Mouse (Mus musculus): Measurements from ENCODE around the gene Dock9. TPM values are rescaled to one million over a fixed set of nuclear protein-coding genes. Genes with fewer than 3 reads are reported as not detected.

Gene Dock9
- polyA plus RNA-seq, 1 experiment from 2014 or later = 6.0 TPM

DNA sequence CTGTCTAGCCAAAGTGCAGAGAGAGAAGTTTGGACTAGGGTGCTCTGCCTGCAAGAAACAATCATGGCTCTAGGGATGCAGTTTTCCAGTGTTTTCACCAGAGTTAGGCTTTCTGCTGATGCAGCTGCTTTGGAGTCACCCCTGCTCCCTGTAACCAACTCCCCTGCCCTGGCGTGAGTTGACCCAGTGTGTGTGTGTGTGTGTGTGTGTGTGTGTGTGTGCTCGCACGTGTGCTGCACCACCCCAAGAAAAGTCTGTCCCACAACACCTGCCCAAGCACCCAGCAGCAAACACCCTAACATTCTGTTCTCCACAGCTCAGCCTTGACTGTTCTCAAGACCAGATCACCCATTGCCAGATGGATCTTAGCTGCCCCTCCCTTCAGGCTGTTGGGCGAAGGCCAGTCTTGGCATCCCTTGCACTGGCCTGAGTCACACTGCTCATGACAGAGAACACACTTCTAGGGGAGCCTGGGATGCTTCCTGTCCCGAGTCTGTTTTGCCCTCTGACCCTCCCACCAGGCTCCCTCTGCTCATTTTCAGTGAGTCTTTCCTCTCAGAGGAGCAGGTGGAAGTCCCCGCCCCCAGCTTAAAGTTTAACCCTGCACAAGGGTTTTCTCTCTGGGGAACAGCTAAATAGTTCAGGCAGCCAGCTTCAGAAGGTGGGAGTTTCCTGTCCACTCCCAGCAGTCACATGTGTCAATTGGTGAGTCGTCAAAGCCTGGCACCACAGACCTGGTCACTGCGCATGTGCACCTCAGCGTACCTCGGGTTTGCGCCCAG, 26.9 kb upstream of the Dock9 start:
- H3K36me3 ChIP-seq (ENCODE audit: control insufficient read depth, insufficient read depth, low read length) = no peaks in the 10 kb centered on the region
- no peak overlapping the region for H3K4me2 ChIP-seq (replicated peaks; ENCODE audit: low read depth, low read length)
- no peaks in the 10 kb centered on the region for H3K4me1 ChIP-seq (replicated peaks; ENCODE audit: control insufficient read depth, insufficient read depth, low read length)
- DNase-seq (ENCODE audit: low spot score) (no peak), ATAC-seq (ENCODE audit: low FRiP score) (no peak)
- H3K27ac ChIP-seq (ENCODE audit: low read depth, low read length) = no peak overlapping the region
- 70% methylated on average over 11 of the region's 11 CpGs for WGBS
- H3K4me3 ChIP-seq (ENCODE audit: low read depth, low read length) = no peak overlapping the region
- no peaks in the 10 kb centered on the region for H3K27me3 ChIP-seq (ENCODE audit: control insufficient read depth, insufficient read depth, low read length)
- no peak overlapping the region for H3K9ac ChIP-seq (ENCODE audit: low read depth, low read length)
- H3K9me3 ChIP-seq (ENCODE audit: control insufficient read depth, low read length) = no peaks in the 10 kb centered on the region

DNA sequence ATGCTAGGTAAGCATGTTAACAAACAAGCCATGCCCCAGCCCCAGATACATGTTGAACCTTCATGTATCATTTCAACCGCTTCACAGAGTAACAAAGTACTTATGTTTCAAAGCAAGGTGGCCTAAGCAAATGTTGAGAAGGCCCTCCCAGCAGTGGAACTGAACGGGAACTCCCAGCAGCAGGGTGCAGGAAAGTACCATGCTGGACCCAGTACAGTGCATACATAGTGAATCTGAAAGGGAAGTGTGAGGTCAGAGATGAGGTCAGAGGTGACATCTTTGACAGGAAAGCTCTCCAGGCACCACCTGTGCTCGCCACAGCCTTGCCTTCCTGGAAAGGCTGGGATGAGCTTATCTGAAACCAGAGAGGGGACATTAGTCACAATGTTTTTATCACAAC, 25.4 kb upstream of the Dock9 start:
- H3K4me3 ChIP-seq (ENCODE audit: low read depth, low read length) = no peak overlapping the region
- no peaks in the 10 kb centered on the region for H3K4me1 ChIP-seq (replicated peaks; ENCODE audit: control insufficient read depth, insufficient read depth, low read length)
- no peaks in the 10 kb centered on the region for H3K27me3 ChIP-seq (ENCODE audit: control insufficient read depth, insufficient read depth, low read length)
- no peaks in the 10 kb centered on the region for H3K9me3 ChIP-seq (ENCODE audit: control insufficient read depth, low read length)
- no peak for ATAC-seq (ENCODE audit: low FRiP score)
- WGBS = 71% methylated on average over 3 of the region's 3 CpGs
- H3K4me2 ChIP-seq (replicated peaks; ENCODE audit: low read depth, low read length) = no peak overlapping the region
- H3K9ac ChIP-seq (ENCODE audit: low read depth, low read length) = no peak overlapping the region
- no peaks in the 10 kb centered on the region for H3K36me3 ChIP-seq (ENCODE audit: control insufficient read depth, insufficient read depth, low read length)
- DNase-seq (ENCODE audit: low spot score) = no peak
- H3K27ac ChIP-seq (ENCODE audit: low read depth, low read length) = no peak overlapping the region

DNA sequence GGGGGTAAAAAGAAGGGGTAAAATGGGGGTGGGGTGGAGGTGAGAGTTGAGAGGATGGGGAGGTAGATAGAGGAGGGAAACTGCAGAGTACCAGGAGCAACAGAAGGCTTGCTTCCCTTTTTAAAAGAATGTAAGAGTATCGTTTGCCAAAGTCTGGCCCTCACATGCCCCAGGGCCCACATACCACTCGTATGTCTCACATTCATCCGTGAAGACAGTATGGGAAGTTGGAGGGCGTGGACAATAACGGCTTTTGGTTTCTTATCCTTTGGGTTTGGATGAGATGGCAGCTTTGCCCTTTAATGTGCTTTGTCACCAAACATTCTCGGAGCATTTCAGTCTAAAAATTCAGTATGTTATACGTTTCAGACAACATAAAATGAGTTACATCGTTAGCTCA, 24.9 kb upstream of the Dock9 start:
- H3K27me3 ChIP-seq (ENCODE audit: control insufficient read depth, insufficient read depth, low read length) = no peaks in the 10 kb centered on the region
- no peak overlapping the region for H3K27ac ChIP-seq (ENCODE audit: low read depth, low read length)
- H3K36me3 ChIP-seq (ENCODE audit: control insufficient read depth, insufficient read depth, low read length) = no peaks in the 10 kb centered on the region
- H3K4me2 ChIP-seq (replicated peaks; ENCODE audit: low read depth, low read length) = no peak overlapping the region
- DNase-seq (ENCODE audit: low spot score) (no peak), ATAC-seq (ENCODE audit: low FRiP score) (no peak)
- H3K9ac ChIP-seq (ENCODE audit: low read depth, low read length) = no peak overlapping the region
- H3K4me1 ChIP-seq (replicated peaks; ENCODE audit: control insufficient read depth, insufficient read depth, low read length) = no peaks in the 10 kb centered on the region
- no peak overlapping the region for H3K4me3 ChIP-seq (ENCODE audit: low read depth, low read length)
- no peaks in the 10 kb centered on the region for H3K9me3 ChIP-seq (ENCODE audit: control insufficient read depth, low read length)
- WGBS = 90% methylated on average over 8 of the region's 8 CpGs

DNA sequence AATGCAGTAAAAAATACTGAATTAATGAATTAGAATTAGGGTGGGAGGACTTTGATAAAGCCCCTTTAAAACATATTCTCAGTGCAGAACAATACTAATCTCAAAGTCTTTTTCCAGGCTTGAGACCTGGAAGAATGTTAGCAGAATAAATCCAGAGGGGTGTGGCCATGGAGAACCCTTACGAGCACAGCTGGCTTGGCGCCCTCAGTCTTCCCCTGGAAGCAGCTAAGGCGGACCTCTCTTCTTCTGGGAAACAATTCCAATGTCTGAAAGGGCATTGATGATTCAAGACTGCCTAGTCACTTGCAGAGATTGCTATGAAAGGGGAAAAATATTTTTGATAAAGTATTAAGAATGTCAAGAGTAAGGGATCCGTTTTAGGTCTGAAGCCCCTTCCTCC, 9.2 kb upstream of the Dock9 start:
- ATAC-seq (ENCODE audit: low FRiP score) (no peak), DNase-seq (ENCODE audit: low spot score) (no peak)
- WGBS = 74% methylated on average over 4 of the region's 4 CpGs
- H3K36me3 ChIP-seq (ENCODE audit: control insufficient read depth, insufficient read depth, low read length) = no peaks in the 10 kb centered on the region
- H3K4me1 ChIP-seq (replicated peaks; ENCODE audit: control insufficient read depth, insufficient read depth, low read length) = no peaks in the 10 kb centered on the region
- no peak overlapping the region for H3K4me2 ChIP-seq (replicated peaks; ENCODE audit: low read depth, low read length)
- H3K9ac ChIP-seq (ENCODE audit: low read depth, low read length) = no peak overlapping the region
- H3K27ac ChIP-seq (ENCODE audit: low read depth, low read length) = no peak overlapping the region
- H3K27me3 ChIP-seq (ENCODE audit: control insufficient read depth, insufficient read depth, low read length) = no peaks in the 10 kb centered on the region
- H3K9me3 ChIP-seq (ENCODE audit: control insufficient read depth, low read length) = no peaks in the 10 kb centered on the region
- no peak overlapping the region for H3K4me3 ChIP-seq (ENCODE audit: low read depth, low read length)

DNA sequence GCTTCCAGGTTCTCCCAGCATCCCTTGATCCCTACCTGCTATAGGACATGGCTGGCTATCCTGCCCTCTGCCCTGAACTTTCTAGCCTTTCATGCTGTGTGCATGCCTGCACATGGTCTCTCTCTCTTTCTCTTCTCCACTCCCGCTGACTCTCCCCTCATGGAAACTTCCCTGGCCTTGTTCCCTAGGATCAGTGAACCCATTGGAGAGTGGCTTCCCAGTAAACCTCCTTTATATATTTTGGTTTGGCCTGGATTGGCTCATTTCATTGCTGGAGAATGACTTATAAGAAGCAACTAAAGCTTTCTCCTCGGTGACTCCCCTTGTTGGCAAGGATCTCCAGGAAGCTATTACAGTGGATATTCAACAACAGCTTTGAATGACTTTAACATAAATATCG, 8.7 kb upstream of the Dock9 start:
- no peaks in the 10 kb centered on the region for H3K9me3 ChIP-seq (ENCODE audit: control insufficient read depth, low read length)
- no peak overlapping the region for H3K4me2 ChIP-seq (replicated peaks; ENCODE audit: low read depth, low read length)
- H3K4me1 ChIP-seq (replicated peaks; ENCODE audit: control insufficient read depth, insufficient read depth, low read length) = no peaks in the 10 kb centered on the region
- no peak for DNase-seq (ENCODE audit: low spot score)
- H3K27me3 ChIP-seq (ENCODE audit: control insufficient read depth, insufficient read depth, low read length) = no peaks in the 10 kb centered on the region
- no peak overlapping the region for H3K27ac ChIP-seq (ENCODE audit: low read depth, low read length)
- H3K36me3 ChIP-seq (ENCODE audit: control insufficient read depth, insufficient read depth, low read length) = no peaks in the 10 kb centered on the region
- H3K9ac ChIP-seq (ENCODE audit: low read depth, low read length) = no peak overlapping the region
- H3K4me3 ChIP-seq (ENCODE audit: low read depth, low read length) = no peak overlapping the region
- 80% methylated on average over 3 of the region's 3 CpGs for WGBS
- no peak for ATAC-seq (ENCODE audit: low FRiP score)

DNA sequence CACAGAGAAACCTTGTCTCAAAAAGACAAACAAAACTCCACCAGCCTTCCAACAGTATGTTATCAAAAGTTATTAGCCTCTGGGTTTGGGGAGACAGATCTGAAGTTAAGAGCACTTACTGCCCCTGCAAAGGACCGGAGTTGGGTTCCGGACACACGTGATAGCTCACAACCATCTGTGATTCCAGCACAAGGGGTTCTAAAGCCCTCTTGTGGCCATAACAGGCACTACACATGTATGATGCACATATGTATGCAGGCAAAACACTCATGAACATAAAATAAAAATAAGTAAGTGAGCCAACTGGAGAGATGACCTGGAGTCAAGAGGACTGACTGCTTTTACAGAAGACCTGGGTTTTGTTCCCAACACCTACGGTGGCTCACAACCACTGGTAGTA, 6.8 kb upstream of the Dock9 start:
- DNase-seq (ENCODE audit: low spot score) (peak; percentile 23), ATAC-seq (ENCODE audit: low FRiP score) (no peak)
- Histone ChIP-seq H3K4me1 (replicated peaks; ENCODE audit: control insufficient read depth, insufficient read depth, low read length) (no peaks in the 10 kb centered on the region), H3K4me3 (ENCODE audit: low read depth, low read length) (no peak overlapping the region), H3K4me2 (replicated peaks; ENCODE audit: low read depth, low read length) (no peak overlapping the region), H3K36me3 (ENCODE audit: control insufficient read depth, insufficient read depth, low read length) (no peaks in the 10 kb centered on the region), H3K27ac (ENCODE audit: low read depth, low read length) (no peak overlapping the region), H3K27me3 (ENCODE audit: control insufficient read depth, insufficient read depth, low read length) (no peaks in the 10 kb centered on the region), H3K9ac (ENCODE audit: low read depth, low read length) (no peak overlapping the region), H3K9me3 (ENCODE audit: control insufficient read depth, low read length) (no peaks in the 10 kb centered on the region)
- 86% methylated on average over 4 of the region's 4 CpGs for whole genome bisulfite sequencing

DNA sequence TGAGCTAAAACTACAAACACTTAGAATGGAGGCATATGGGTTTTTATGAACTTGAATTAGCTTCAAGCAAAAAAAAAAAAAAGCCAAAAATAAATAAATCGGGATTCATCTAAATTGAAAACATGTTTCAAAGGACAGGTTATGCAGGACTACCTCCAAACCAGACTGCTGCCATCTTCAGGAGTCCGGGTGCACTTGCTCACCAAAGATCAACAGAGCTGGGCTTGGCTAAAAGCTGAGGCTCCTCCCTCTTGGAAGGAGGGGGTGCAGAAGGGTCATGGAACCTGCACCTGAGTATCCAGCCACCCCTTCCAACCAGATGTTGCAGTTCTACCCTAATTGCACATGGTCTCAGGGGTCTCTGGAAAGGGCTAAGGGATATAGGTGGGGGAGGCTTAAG, 3.3 kb upstream of the Dock9 start:
- WGBS = 31% methylated on average over 2 of the region's 2 CpGs
- DNase-seq (ENCODE audit: low spot score) (no peak), ATAC-seq (ENCODE audit: low FRiP score) (no peak)
- Histone ChIP-seq H3K27ac (ENCODE audit: low read depth, low read length) (no peak overlapping the region), H3K9ac (ENCODE audit: low read depth, low read length) (no peak overlapping the region), H3K4me2 (replicated peaks; ENCODE audit: low read depth, low read length) (no peak overlapping the region), H3K9me3 (ENCODE audit: control insufficient read depth, low read length) (no peaks in the 10 kb centered on the region), H3K4me1 (replicated peaks; ENCODE audit: control insufficient read depth, insufficient read depth, low read length) (no peaks in the 10 kb centered on the region), H3K27me3 (ENCODE audit: control insufficient read depth, insufficient read depth, low read length) (peaks cover 13% of the 10 kb centered on the region; the same call in 1 of the 2 replicates), H3K36me3 (ENCODE audit: control insufficient read depth, insufficient read depth, low read length) (no peaks in the 10 kb centered on the region), H3K4me3 (ENCODE audit: low read depth, low read length) (no peak overlapping the region)

DNA sequence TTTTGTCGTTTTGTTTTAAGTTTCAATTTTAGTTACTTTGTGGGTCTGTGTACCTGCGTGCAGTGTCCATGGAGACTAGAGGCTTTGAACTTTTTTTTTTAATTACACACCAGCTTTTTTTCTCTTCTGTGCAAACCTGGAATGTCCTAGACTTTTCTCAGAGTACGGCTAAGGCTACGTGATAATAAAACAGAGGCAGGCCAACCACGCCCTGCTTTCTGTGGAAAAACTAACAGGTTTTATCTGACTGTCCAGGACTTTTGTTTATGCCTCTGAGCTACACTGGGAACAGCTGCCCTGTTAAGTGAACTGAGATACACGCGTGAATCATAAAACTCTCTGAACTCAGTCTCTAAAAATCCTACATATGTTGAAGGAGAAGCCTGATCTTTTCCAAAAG, 1.5 kb upstream of the Dock9 start:
- Histone ChIP-seq H3K9me3 (ENCODE audit: control insufficient read depth, low read length) (no peaks in the 10 kb centered on the region), H3K4me1 (replicated peaks; ENCODE audit: control insufficient read depth, insufficient read depth, low read length) (no peaks in the 10 kb centered on the region), H3K9ac (ENCODE audit: low read depth, low read length) (no peak overlapping the region), H3K27me3 (ENCODE audit: control insufficient read depth, insufficient read depth, low read length) (peaks cover 18% of the 10 kb centered on the region), H3K4me3 (ENCODE audit: low read depth, low read length) (no peak overlapping the region), H3K4me2 (replicated peaks; ENCODE audit: low read depth, low read length) (no peak overlapping the region), H3K27ac (ENCODE audit: low read depth, low read length) (no peak overlapping the region), H3K36me3 (ENCODE audit: control insufficient read depth, insufficient read depth, low read length) (no peaks in the 10 kb centered on the region)
- DNase-seq (ENCODE audit: low spot score) (no peak), ATAC-seq (ENCODE audit: low FRiP score) (no peak)
- WGBS = 79% methylated on average over 7 of the region's 7 CpGs

DNA sequence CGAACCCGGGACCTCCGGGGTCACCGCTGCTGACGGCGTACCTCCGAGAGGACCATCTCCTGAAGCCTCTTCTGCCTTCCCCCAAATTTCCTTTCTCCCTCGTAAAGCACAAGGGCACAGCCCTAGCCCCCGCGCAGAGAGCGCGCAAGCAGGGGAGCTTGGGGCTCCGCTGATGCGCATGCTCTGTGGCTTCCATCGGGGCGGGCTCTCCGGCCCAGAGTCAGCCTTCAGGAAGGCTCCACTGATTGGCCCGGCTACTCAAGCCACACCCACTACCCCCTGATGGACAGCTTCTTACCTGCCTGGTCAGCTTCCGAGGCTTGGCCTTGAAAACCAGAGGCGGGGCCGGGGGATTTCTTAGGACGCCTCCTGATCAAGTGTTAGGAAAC, 768 bp upstream of the Dock9 start:
- H3K27ac ChIP-seq (ENCODE audit: low read depth, low read length) = peak overlapping the region; percentile 55; the same call in 1 of the 2 replicates

More for the DNA sequence above, 768 bp upstream of the Dock9 start:
- no peaks in the 10 kb centered on the region for H3K4me1 ChIP-seq (replicated peaks; ENCODE audit: control insufficient read depth, insufficient read depth, low read length)
- H3K4me2 ChIP-seq (replicated peaks; ENCODE audit: low read depth, low read length) = peak overlapping the region; percentile 91
- peak overlapping the region; percentile 67 for H3K4me3 ChIP-seq (ENCODE audit: low read depth, low read length)
- under 1% methylated on average over 21 of the region's 22 CpGs for WGBS
- H3K9me3 ChIP-seq (ENCODE audit: control insufficient read depth, low read length) = no peaks in the 10 kb centered on the region
- peak overlapping the region; percentile 64 for H3K9ac ChIP-seq (ENCODE audit: low read depth, low read length)
- peak; percentile 93 for ATAC-seq (ENCODE audit: low FRiP score)
- H3K27me3 ChIP-seq (ENCODE audit: control insufficient read depth, insufficient read depth, low read length) = peaks cover 18% of the 10 kb centered on the region
- no peaks in the 10 kb centered on the region for H3K36me3 ChIP-seq (ENCODE audit: control insufficient read depth, insufficient read depth, low read length)
- peak; percentile 93 for DNase-seq (ENCODE audit: low spot score)
